Mouse (Mus musculus) spleen, embryonic (tissue): ENCODE results near the gene Olfr345.

Experiments
- CTCF ChIA-PET: fragments of 350-600 bp; sonication (Branson Sonifier 250); formaldehyde crosslinking; loops from one replicate; lab custom pipeline; 2022; lab: Charles Lee

The Olfr345 gene

DNA sequence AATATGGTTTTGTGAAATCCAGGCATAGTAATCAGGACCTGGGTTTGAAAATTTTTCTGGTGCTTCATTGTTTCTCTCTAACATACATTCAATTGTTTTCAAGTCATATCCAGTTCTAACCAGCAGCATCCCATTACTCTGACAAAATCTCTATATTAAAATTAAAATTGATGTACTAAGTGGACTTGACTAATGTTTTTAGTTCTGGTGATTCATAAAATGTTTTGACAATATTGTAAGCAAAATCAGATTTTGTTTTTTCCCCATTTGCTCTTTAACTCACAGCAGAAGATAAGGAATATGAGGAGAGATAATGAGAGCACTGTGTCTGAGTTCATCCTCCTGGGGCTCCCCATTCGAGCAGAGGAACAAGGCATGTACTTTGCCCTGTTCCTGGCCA lies at the start of gene Olfr345:
Gene Olfr345 (plus strand): TSS at position 301 of the 400 bp plus-strand sequence.
- CTCF ChIA-PET: no interaction called here

DNA sequence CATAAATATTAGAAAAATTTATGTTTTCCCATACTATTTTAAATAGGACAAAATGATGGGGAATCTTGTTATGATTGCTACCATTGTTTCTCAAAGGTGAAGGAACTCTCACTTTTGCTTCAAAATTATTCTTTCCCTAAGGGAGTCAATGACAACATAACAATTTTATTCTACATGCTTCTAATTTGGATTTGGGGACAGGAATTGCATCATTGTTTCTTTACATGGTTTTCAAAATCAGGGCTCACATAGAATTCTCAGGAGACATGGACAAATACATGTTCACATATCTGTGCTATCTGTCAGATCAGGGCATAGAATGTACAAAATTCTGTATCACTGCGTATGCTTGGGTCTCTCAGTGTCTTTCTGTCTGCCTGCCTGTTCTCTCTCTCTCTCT lies 45.6 kb downstream of the Olfr345 start, which contains the start of gene Olfr346:
Gene Olfr346 (plus strand): TSS at position 301 of the 400 bp plus-strand sequence.
- CTCF ChIA-PET: no interaction called here
